Mouse (Mus musculus): ENCODE data around the gene Cyth1. TPM values are rescaled to one million over a fixed set of nuclear protein-coding genes. Genes with fewer than 3 reads are reported as not detected.
A peak's percentile ranks its signal among the peaks of the same experiment; 100 is the strongest.

Cyth1 gene
- polyA plus RNA-seq, 1 experiment from 2014 or later: 13.8 TPM

- Histone ChIP-seq H3K4me3 (replicated peaks) (no peak overlapping the region), H3K4me1 (peaks cover 12% of the 10 kb centered on the region; the same call in 1 of the 2 replicates), H3K36me3 (no peaks in the 10 kb centered on the region), H3K27ac (no peak overlapping the region), H3K4me2 (no peak overlapping the region), H3K27me3 (replicated peaks) (no peaks in the 10 kb centered on the region), H3K9ac (no peak overlapping the region), H3K9me3 (no peaks in the 10 kb centered on the region)
- no peak for ATAC-seq (ENCODE audit: insufficient read depth, low FRiP score, low read depth)
- WGBS: 78% methylated on average over 4 of the region's 4 CpGs
These were observed 29.3 kb downstream of the Cyth1 start for GRCm38 (mm10) chr11:118219066-118219465.

- Histone ChIP-seq H3K4me1 (peaks cover 28% of the 10 kb centered on the region), H3K9me3 (no peaks in the 10 kb centered on the region), H3K36me3 (no peaks in the 10 kb centered on the region), H3K4me2 (no peak overlapping the region), H3K4me3 (replicated peaks) (no peak overlapping the region), H3K27ac (peak overlapping the region; percentile 23), H3K9ac (no peak overlapping the region), H3K27me3 (replicated peaks) (no peaks in the 10 kb centered on the region)
- 70% methylated on average over 6 of the region's 6 CpGs for WGBS
- ATAC-seq (ENCODE audit: insufficient read depth, low FRiP score, low read depth): no peak
These were observed 31.9 kb downstream of the Cyth1 start for GRCm38 (mm10) chr11:118216468-118216867.

- 48% methylated on average over 5 of the region's 5 CpGs for WGBS
These were observed 32.4 kb downstream of the Cyth1 start for GRCm38 (mm10) chr11:118215928-118216458.

GRCm38 (mm10) chr11:118212636-118213112, 35.7 kb downstream of the Cyth1 start:
- no peaks in the 10 kb centered on the region for H3K36me3 ChIP-seq
- H3K9me3 ChIP-seq: no peaks in the 10 kb centered on the region
- H3K27ac ChIP-seq: peak overlapping the region; percentile 85
- no peak overlapping the region for H3K9ac ChIP-seq
- WGBS: 53% methylated on average over 7 of the region's 7 CpGs
- peaks cover 60% of the 10 kb centered on the region for H3K4me1 ChIP-seq
- H3K4me2 ChIP-seq: peak overlapping the region; percentile 37
- H3K4me3 ChIP-seq (replicated peaks): no peak overlapping the region
- H3K27me3 ChIP-seq (replicated peaks): no peaks in the 10 kb centered on the region
- peak; percentile 54 for ATAC-seq (ENCODE audit: insufficient read depth, low FRiP score, low read depth)

More at GRCm38 (mm10) chr11:118215928-118216458, 32.4 kb downstream of the Cyth1 start:
- no peaks in the 10 kb centered on the region for H3K9me3 ChIP-seq
- H3K4me2 ChIP-seq: no peak overlapping the region
- peak overlapping the region; percentile 73 for H3K27ac ChIP-seq
- H3K36me3 ChIP-seq: no peaks in the 10 kb centered on the region
- H3K9ac ChIP-seq: no peak overlapping the region
- peak; percentile 14; the same call in 1 of the 2 replicates for ATAC-seq (ENCODE audit: insufficient read depth, low FRiP score, low read depth)
- no peak overlapping the region for H3K4me3 ChIP-seq (replicated peaks)
- H3K27me3 ChIP-seq (replicated peaks): no peaks in the 10 kb centered on the region
- H3K4me1 ChIP-seq: peaks cover 32% of the 10 kb centered on the region

GRCm38 (mm10) chr11:118211749-118212635, 36.4 kb downstream of the Cyth1 start:
- Histone ChIP-seq H3K27ac (peak overlapping the region; percentile 85), H3K4me2 (peak overlapping the region; percentile 37), H3K4me1 (peaks cover 63% of the 10 kb centered on the region), H3K9me3 (no peaks in the 10 kb centered on the region), H3K27me3 (replicated peaks) (no peaks in the 10 kb centered on the region), H3K36me3 (no peaks in the 10 kb centered on the region), H3K9ac (no peak overlapping the region), H3K4me3 (replicated peaks) (no peak overlapping the region)
- ATAC-seq (ENCODE audit: insufficient read depth, low FRiP score, low read depth): peak; percentile 13
- 46% methylated on average over 10 of the region's 10 CpGs for WGBS

- Histone ChIP-seq H3K4me2 (no peak overlapping the region), H3K4me3 (replicated peaks) (no peak overlapping the region), H3K4me1 (peaks cover 57% of the 10 kb centered on the region), H3K9ac (no peak overlapping the region), H3K36me3 (no peaks in the 10 kb centered on the region), H3K27me3 (replicated peaks) (no peaks in the 10 kb centered on the region), H3K27ac (peak overlapping the region; percentile 85; the same call in 1 of the 2 replicates), H3K9me3 (no peaks in the 10 kb centered on the region)
- no peak for ATAC-seq (ENCODE audit: insufficient read depth, low FRiP score, low read depth)
- WGBS: 66% methylated on average over 5 of the region's 5 CpGs
These were observed 37.4 kb downstream of the Cyth1 start for GRCm38 (mm10) chr11:118210962-118211361.

GRCm38 (mm10) chr11:118210116-118210515, 38.3 kb downstream of the Cyth1 start:
- Histone ChIP-seq H3K27ac (no peak overlapping the region), H3K36me3 (no peaks in the 10 kb centered on the region), H3K4me1 (peaks cover 52% of the 10 kb centered on the region), H3K4me2 (no peak overlapping the region), H3K9me3 (no peaks in the 10 kb centered on the region), H3K9ac (no peak overlapping the region), H3K4me3 (replicated peaks) (no peak overlapping the region), H3K27me3 (replicated peaks) (no peaks in the 10 kb centered on the region)
- 81% methylated on average over 4 of the region's 4 CpGs for WGBS
- no peak for ATAC-seq (ENCODE audit: insufficient read depth, low FRiP score, low read depth)

GRCm38 (mm10) chr11:118209376-118209775, 39.0 kb downstream of the Cyth1 start:
- peaks cover 52% of the 10 kb centered on the region for H3K4me1 ChIP-seq
- H3K9me3 ChIP-seq: no peaks in the 10 kb centered on the region
- H3K36me3 ChIP-seq: no peaks in the 10 kb centered on the region
- 65% methylated on average over 3 of the region's 3 CpGs for WGBS
- no peaks in the 10 kb centered on the region for H3K27me3 ChIP-seq (replicated peaks)
- no peak overlapping the region for H3K9ac ChIP-seq
- no peak overlapping the region for H3K4me3 ChIP-seq (replicated peaks)
- H3K27ac ChIP-seq: peak overlapping the region; percentile 52
- no peak for ATAC-seq (ENCODE audit: insufficient read depth, low FRiP score, low read depth)
- no peak overlapping the region for H3K4me2 ChIP-seq

GRCm38 (mm10) chr11:118208672-118209272, 39.6 kb downstream of the Cyth1 start:
- Histone ChIP-seq H3K36me3 (no peaks in the 10 kb centered on the region), H3K4me1 (peaks cover 52% of the 10 kb centered on the region), H3K4me2 (no peak overlapping the region; the same call in 1 of the 2 replicates), H3K27ac (peak overlapping the region; percentile 52), H3K9ac (no peak overlapping the region), H3K4me3 (replicated peaks) (no peak overlapping the region), H3K27me3 (replicated peaks) (no peaks in the 10 kb centered on the region), H3K9me3 (no peaks in the 10 kb centered on the region)
- 23% methylated on average over 8 of the region's 8 CpGs for WGBS
- ATAC-seq (ENCODE audit: insufficient read depth, low FRiP score, low read depth): 0 out of 2 replicates have a peak, but pooled peaks have one; percentile 41

GRCm38 (mm10) chr11:118207424-118208033, 40.9 kb downstream of the Cyth1 start:
- H3K36me3 ChIP-seq: no peaks in the 10 kb centered on the region
- peaks cover 57% of the 10 kb centered on the region for H3K4me1 ChIP-seq
- WGBS: 80% methylated on average over 3 of the region's 3 CpGs
- no peaks in the 10 kb centered on the region for H3K9me3 ChIP-seq
- no peak overlapping the region for H3K9ac ChIP-seq
- H3K27ac ChIP-seq: no peak overlapping the region; the same call in 1 of the 2 replicates
- ATAC-seq (ENCODE audit: insufficient read depth, low FRiP score, low read depth): no peak
- no peak overlapping the region for H3K4me2 ChIP-seq
- no peak overlapping the region for H3K4me3 ChIP-seq (replicated peaks)
- H3K27me3 ChIP-seq (replicated peaks): no peaks in the 10 kb centered on the region

GRCm38 (mm10) chr11:118206267-118206666, 42.1 kb downstream of the Cyth1 start:
- no peaks in the 10 kb centered on the region for H3K36me3 ChIP-seq
- H3K9me3 ChIP-seq: no peaks in the 10 kb centered on the region
- H3K4me1 ChIP-seq: peaks cover 58% of the 10 kb centered on the region
- no peak overlapping the region for H3K4me3 ChIP-seq (replicated peaks)
- no peak overlapping the region for H3K4me2 ChIP-seq
- 48% methylated on average over 3 of the region's 3 CpGs for WGBS
- no peaks in the 10 kb centered on the region for H3K27me3 ChIP-seq (replicated peaks)
- no peak overlapping the region for H3K27ac ChIP-seq
- H3K9ac ChIP-seq: no peak overlapping the region
- ATAC-seq (ENCODE audit: insufficient read depth, low FRiP score, low read depth): no peak

Measured in stomach, embryonic 15.5 days (tissue).